ENCODE assay signal across 8 mouse cellular contexts in the genomic region with DNA sequence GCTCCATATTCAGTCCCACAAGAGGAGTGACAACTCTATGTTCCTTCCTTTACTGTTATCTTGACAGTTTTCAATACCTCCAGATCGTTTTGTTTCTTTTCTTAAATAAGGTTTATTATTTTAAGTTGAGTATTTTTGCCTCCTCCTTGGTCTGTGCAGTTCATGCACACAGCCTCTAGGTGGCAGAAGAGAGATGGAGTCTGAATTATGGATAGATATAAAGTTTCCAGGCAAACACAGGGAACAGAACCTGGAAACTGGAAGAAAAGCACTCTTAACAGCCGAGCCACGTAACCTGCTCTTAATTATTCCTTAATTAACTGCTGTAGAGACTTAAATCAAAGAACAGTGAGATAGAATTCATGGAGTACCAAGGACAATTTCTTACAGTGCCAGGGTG.
DNase-seq lines count a peak whose midpoint lies in the region; ATAC-seq and TF ChIP-seq lines count a peak whose summit lies in the region.
"Not testable (repeated sequence)": the region's sequence is repeated elsewhere in the genome, so short reads cannot be mapped to it uniquely, and the experiment has no call there.

No protein-coding gene starts in this region.

- peak; percentile 78 for ATAC-seq in megakaryocyte-erythroid progenitor cell, adult 5-6 weeks (replicated peaks; ENCODE audit: low FRiP score, low TSS enrichment, poor library complexity, severe bottlenecking)

- peaks cover 11% of the 10 kb centered on the region for H3K27me3 ChIP-seq in E14TG2a.4 (ENCODE audit: insufficient read depth, low read length)

- H3K4me1 ChIP-seq in E14TG2a.4 (replicated peaks; ENCODE audit: low read depth, low read length), result not testable (repeated sequence)

- not testable (repeated sequence) for TF ChIP-seq POLR2A in brain, embryonic 14.5 days (IDR thresholded peaks at IDR 0.05; ENCODE audit: borderline replicate concordance, extremely low read depth, insufficient read depth, insufficient read length, poor library complexity, severe bottlenecking)

- peaks cover 14% of the 10 kb centered on the region for H3K9me3 ChIP-seq in E14TG2a.4 (ENCODE audit: low read length)

- DNase-seq in brain, embryonic 14.5 days (ENCODE audit: low read depth), result peak; percentile 55
- DNase-seq in embryo, embryonic 10.5 days (ENCODE audit: low spot score), result peak; percentile 64
- peak; percentile 31 for DNase-seq in heart, adult 8-10 months (ENCODE audit: low spot score)
- peak; percentile 55 for DNase-seq in kidney, adult 9 months
- DNase-seq in left cerebral cortex, postnatal 14 days (ENCODE audit: low spot score in 2 of 2), result peak; percentile 46 to 54
- DNase-seq in right cerebral cortex, postnatal 25 days, result peak; percentile 18

- intact Hi-C loops in left cerebral cortex, postnatal 14 days (cut with DNase I), result loop anchor here (5.0 to 10.0 kb wide), 2 partner anchors 339 to 1112 kb away; a partner anchor contains a TSS

- TF ChIP-seq CTCF in E14TG2a.4 (conservative IDR thresholded peaks at IDR 0.05; ENCODE audit: low read length), result peak; percentile 86
- TF ChIP-seq CTCF in brain, embryonic 14.5 days (IDR thresholded peaks at IDR 0.05; ENCODE audit: borderline replicate concordance, extremely low read depth, insufficient read depth, insufficient read length), result peak; percentile 54; the same call in 1 of the 2 replicates

- H3K4me3 ChIP-seq in E14TG2a.4 (replicated peaks; ENCODE audit: low read length), result not testable (repeated sequence)

- H3K36me3 ChIP-seq in E14TG2a.4 (ENCODE audit: insufficient read depth, low read length), result not testable (repeated sequence)
